Mouse (Mus musculus): ENCODE data around the gene Chat. TPM values are rescaled to one million over a fixed set of nuclear protein-coding genes. Genes with fewer than 3 reads are reported as not detected.

Chat gene
- polyA plus RNA-seq, 2 experiments, result 0.03 TPM; not detected in 1

- TF ChIP-seq POLR2A (IDR thresholded peaks at IDR 0.05; ENCODE audit: borderline replicate concordance, extremely low read depth, insufficient read depth, insufficient read length), result no peak
- Histone ChIP-seq H3K27ac (replicated peaks; ENCODE audit: low read depth, low read length) (no peak overlapping the region), H3K27me3 (ENCODE audit: control insufficient read depth, insufficient read depth, low read length) (no peaks in the 10 kb centered on the region), H3K9me3 (ENCODE audit: control insufficient read depth, low read length) (no peaks in the 10 kb centered on the region), H3K9ac (ENCODE audit: low read depth, low read length, severe bottlenecking) (no peak overlapping the region), H3K4me3 (replicated peaks; ENCODE audit: low read length) (no peak overlapping the region), H3K4me1 (ENCODE audit: control insufficient read depth, insufficient read depth, low read length) (no peaks in the 10 kb centered on the region), H3K4me2 (replicated peaks; ENCODE audit: low read depth, low read length, severe bottlenecking) (no peak overlapping the region), H3K36me3 (ENCODE audit: control insufficient read depth, insufficient read depth, low read length) (no peaks in the 10 kb centered on the region)
- WGBS, result 76% methylated on average over 2 of the region's 2 CpGs
- DNase-seq (ENCODE audit: low spot score), result no peak
- ATAC-seq (ENCODE audit: low FRiP score, low read depth), result no peak
Measured at GRCm38 (mm10) chr14:32372510-32372909, 93.3 kb downstream of the Chat start.

DNA sequence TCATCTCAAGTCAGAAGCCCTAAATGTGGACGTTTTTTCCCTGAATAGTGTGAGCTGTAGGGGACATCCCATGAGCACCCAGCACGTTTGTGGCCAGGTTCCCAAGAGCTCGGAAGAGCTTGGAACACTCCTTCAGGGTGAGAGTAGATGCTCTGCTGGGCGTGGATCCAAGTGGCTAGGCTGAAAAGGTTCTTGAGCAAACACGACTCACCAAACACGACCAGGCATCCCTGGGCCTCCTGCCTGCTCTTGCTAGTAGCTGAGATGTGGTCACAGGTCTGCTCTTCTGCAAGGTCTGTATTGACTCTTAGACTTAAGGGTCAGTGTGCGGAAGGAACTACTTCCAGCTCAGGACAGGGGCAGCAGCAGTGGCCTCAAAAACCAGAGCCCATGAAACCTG is 96.0 kb downstream of the Chat start:
- ATAC-seq (ENCODE audit: low FRiP score, low read depth) (no peak), DNase-seq (ENCODE audit: low spot score) (no peak)
- H3K4me1 ChIP-seq (ENCODE audit: control insufficient read depth, insufficient read depth, low read length), result no peaks in the 10 kb centered on the region
- no peak overlapping the region for H3K4me3 ChIP-seq (replicated peaks; ENCODE audit: low read length)
- H3K9me3 ChIP-seq (ENCODE audit: control insufficient read depth, low read length), result no peaks in the 10 kb centered on the region
- WGBS, result 69% methylated on average over 7 of the region's 7 CpGs
- H3K9ac ChIP-seq (ENCODE audit: low read depth, low read length, severe bottlenecking), result no peak overlapping the region
- no peak overlapping the region for H3K4me2 ChIP-seq (replicated peaks; ENCODE audit: low read depth, low read length, severe bottlenecking)
- no peak overlapping the region for H3K27ac ChIP-seq (replicated peaks; ENCODE audit: low read depth, low read length)
- H3K36me3 ChIP-seq (ENCODE audit: control insufficient read depth, insufficient read depth, low read length), result no peaks in the 10 kb centered on the region
- TF ChIP-seq POLR2A (IDR thresholded peaks at IDR 0.05; ENCODE audit: borderline replicate concordance, extremely low read depth, insufficient read depth, insufficient read length), result no peak
- H3K27me3 ChIP-seq (ENCODE audit: control insufficient read depth, insufficient read depth, low read length), result no peaks in the 10 kb centered on the region

- Histone ChIP-seq H3K4me3 (replicated peaks; ENCODE audit: low read length) (no peak overlapping the region), H3K9ac (ENCODE audit: low read depth, low read length, severe bottlenecking) (no peak overlapping the region), H3K4me2 (replicated peaks; ENCODE audit: low read depth, low read length, severe bottlenecking) (no peak overlapping the region), H3K36me3 (ENCODE audit: control insufficient read depth, insufficient read depth, low read length) (no peaks in the 10 kb centered on the region), H3K9me3 (ENCODE audit: control insufficient read depth, low read length) (no peaks in the 10 kb centered on the region), H3K27me3 (ENCODE audit: control insufficient read depth, insufficient read depth, low read length) (no peaks in the 10 kb centered on the region), H3K27ac (replicated peaks; ENCODE audit: low read depth, low read length) (no peak overlapping the region), H3K4me1 (ENCODE audit: control insufficient read depth, insufficient read depth, low read length) (no peaks in the 10 kb centered on the region)
- TF ChIP-seq POLR2A (IDR thresholded peaks at IDR 0.05; ENCODE audit: borderline replicate concordance, extremely low read depth, insufficient read depth, insufficient read length), result no peak
- 36% methylated on average over 7 of the region's 7 CpGs for WGBS
- DNase-seq (ENCODE audit: low spot score), result no peak
- no peak for ATAC-seq (ENCODE audit: low FRiP score, low read depth)
Measured at GRCm38 (mm10) chr14:32364359-32364758, 101.4 kb downstream of the Chat start.

Other genes with a start within 250 kb of the Chat start
- 11.2 and 13.3 TPM in 2 replicates for gene Ogdhl, start 144.0 kb downstream of the Chat start, polyA plus RNA-seq (2012; rRNA removed)
- gene Ogdhl, start 144.0 kb downstream of the Chat start, polyA plus RNA-seq (2014; fragmentation: Nextera tagmentation; extraction: Ambion mirVana), result 9.7 and 11.4 TPM in 2 replicates
- not detected in 2 replicates for gene 1700024G13Rik, start 77.6 kb downstream of the Chat start, polyA plus RNA-seq (2012; rRNA removed)
- gene 1700024G13Rik, start 77.6 kb downstream of the Chat start, polyA plus RNA-seq (2014; fragmentation: Nextera tagmentation; extraction: Ambion mirVana), result not detected in 2 replicates
- gene Slc18a3, start 1.1 kb downstream of the Chat start, polyA plus RNA-seq (2012; rRNA removed), result 0.04 and 0.14 TPM in 2 replicates
- not detected in 2 replicates for gene Slc18a3, start 1.1 kb downstream of the Chat start, polyA plus RNA-seq (2014; fragmentation: Nextera tagmentation; extraction: Ambion mirVana)
- gene Ercc6, start 47.5 kb upstream of the Chat start, polyA plus RNA-seq (2012; rRNA removed), result 12.2 and 12.8 TPM in 2 replicates
- gene Ercc6, start 47.5 kb upstream of the Chat start, polyA plus RNA-seq (2014; fragmentation: Nextera tagmentation; extraction: Ambion mirVana), result 15.0 and 19.3 TPM in 2 replicates
- 0.09 and 0.20 TPM in 2 replicates for gene Prrxl1, start 133.4 kb upstream of the Chat start, polyA plus RNA-seq (2012; rRNA removed)
- 0.25 TPM in 1 of 2 replicates, not detected in the other for gene Prrxl1, start 133.4 kb upstream of the Chat start, polyA plus RNA-seq (2014; fragmentation: Nextera tagmentation; extraction: Ambion mirVana)
- gene 3425401B19Rik, start 219.3 kb upstream of the Chat start, polyA plus RNA-seq (2012; rRNA removed), result 1.2 and 1.4 TPM in 2 replicates
- gene 3425401B19Rik, start 219.3 kb upstream of the Chat start, polyA plus RNA-seq (2014; fragmentation: Nextera tagmentation; extraction: Ambion mirVana), result 0.69 and 1.1 TPM in 2 replicates